Mouse (Mus musculus) CD4-positive, CD25-positive, alpha-beta regulatory T cell, adult 2 months (primary cell): ENCODE measurements around the gene Trim56.
"Not testable (repeated sequence)": the region's sequence is repeated elsewhere in the genome, so short reads cannot be mapped to it uniquely, and the experiment has no call there.

ENCODE experiments used
- DNase-seq: peaks from one replicate; pipeline ENCODE4 v3.0.0-alpha.2; 2012; ENCODE audit warnings: low read depth, low spot score

Trim56 gene

GRCm38 (mm10) chr5:137115866-137116847 is at the start of gene Trim56:
Gene Trim56 (minus strand): TSS chr5:137116209.
- DNase-seq: peak; percentile 85

- DNase-seq: no peak
Observed at GRCm38 (mm10) chr5:137161853-137162252, 45.8 kb upstream of the Trim56 start.

GRCm38 (mm10) chr5:137159461-137159860 is 43.5 kb upstream of the Trim56 start:
- peak; percentile 90 for DNase-seq

- DNase-seq: no peak
Observed at GRCm38 (mm10) chr5:137153289-137153688, 37.3 kb upstream of the Trim56 start.

- peak; percentile 58 for DNase-seq
Observed at GRCm38 (mm10) chr5:137152623-137153022, 36.6 kb upstream of the Trim56 start.

GRCm38 (mm10) chr5:137149272-137149882 is 33.4 kb upstream of the Trim56 start, which contains the start of gene Muc3:
Gene Muc3 (minus strand): TSS chr5:137149322.
- peak; percentile 41 for DNase-seq

GRCm38 (mm10) chr5:137140836-137141235 is 24.8 kb upstream of the Trim56 start:
- DNase-seq: no peak

- no peak for DNase-seq
Observed at GRCm38 (mm10) chr5:137138977-137139376, 23.0 kb upstream of the Trim56 start.

- no peak for DNase-seq
Observed at GRCm38 (mm10) chr5:137134959-137135358, 18.9 kb upstream of the Trim56 start.

GRCm38 (mm10) chr5:137131490-137131889 is 15.5 kb upstream of the Trim56 start:
- DNase-seq: peak; percentile 76

- no peak for DNase-seq
Observed at GRCm38 (mm10) chr5:137129281-137129680, 13.3 kb upstream of the Trim56 start.

GRCm38 (mm10) chr5:137123516-137123915 is 7.5 kb upstream of the Trim56 start:
- DNase-seq: no peak

- DNase-seq: peak; percentile 79
Observed at GRCm38 (mm10) chr5:137122686-137123193, 6.7 kb upstream of the Trim56 start.

GRCm38 (mm10) chr5:137121280-137121679 is 5.3 kb upstream of the Trim56 start:
- no peak for DNase-seq

- DNase-seq: no peak
Observed at GRCm38 (mm10) chr5:137118878-137119277, 2.9 kb upstream of the Trim56 start.

GRCm38 (mm10) chr5:137117994-137118393 is 2.0 kb upstream of the Trim56 start:
- DNase-seq: not testable (repeated sequence)

- DNase-seq: no peak
Observed at GRCm38 (mm10) chr5:137116987-137117386, 978 bp upstream of the Trim56 start.

GRCm38 (mm10) chr5:137114891-137115561 is 983 bp downstream of the Trim56 start:
- no peak for DNase-seq

- no peak for DNase-seq
Observed at GRCm38 (mm10) chr5:137111542-137112408, 4.2 kb downstream of the Trim56 start.

- no peak for DNase-seq
Observed at GRCm38 (mm10) chr5:137110863-137111262, 5.1 kb downstream of the Trim56 start.
